Mouse (Mus musculus) urinary bladder, postnatal 36 days (tissue): ENCODE measurements around the gene Hjurp.
A peak's percentile ranks its signal among the peaks of the same experiment; 100 is the strongest.

ENCODE experiments used
- DNase-seq, 2 experiments: peaks; one replicate each; pipeline ENCODE4 v3.0.0; 2022; ENCODE audit warnings: low spot score in 2 of 2, mixed read lengths in 1 of 2

The Hjurp gene

DNA sequence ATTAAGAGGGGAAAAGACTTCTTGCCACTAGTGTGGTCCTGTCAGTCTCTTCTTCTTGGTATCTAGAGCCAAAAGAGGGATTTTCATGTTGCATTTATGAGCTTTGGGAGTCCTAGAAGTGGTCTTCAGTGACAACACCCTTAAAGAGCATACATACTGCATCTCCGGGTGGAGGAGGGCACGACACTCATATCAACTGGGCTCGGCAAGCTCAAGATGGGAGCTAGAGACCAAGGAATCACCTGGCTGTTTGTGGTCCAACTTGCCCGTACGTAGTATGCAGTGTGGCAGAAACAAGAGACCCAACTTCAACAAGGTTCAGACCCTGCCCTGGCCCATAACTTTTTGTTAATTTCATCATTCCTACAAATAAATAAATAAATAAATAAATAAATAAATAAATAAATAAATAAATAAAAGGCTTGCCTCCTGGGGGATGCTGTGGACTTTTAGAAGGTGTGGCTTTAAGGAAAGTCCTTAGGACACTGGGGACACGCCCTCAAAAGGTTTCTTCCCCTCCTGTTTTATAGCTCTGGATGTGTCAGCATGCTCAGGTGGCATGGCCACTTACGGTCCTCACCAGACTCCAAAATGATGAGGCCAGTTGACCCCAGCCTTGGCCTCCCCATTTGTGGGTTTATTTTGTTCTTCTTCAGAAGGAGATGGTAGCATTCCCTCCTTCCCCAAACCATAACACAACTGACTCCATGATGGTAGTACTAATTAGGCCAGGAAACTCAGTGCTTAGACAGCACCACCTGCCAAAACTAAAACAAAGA lies 20.2 kb upstream of the Hjurp start:
- no peak for DNase-seq

- no peak for DNase-seq
These were observed 18.9 kb upstream of the Hjurp start for GRCm38 (mm10) chr1:88296171-88296920.

- DNase-seq = no peak
These were observed 17.2 kb upstream of the Hjurp start for GRCm38 (mm10) chr1:88294650-88295049.

DNA sequence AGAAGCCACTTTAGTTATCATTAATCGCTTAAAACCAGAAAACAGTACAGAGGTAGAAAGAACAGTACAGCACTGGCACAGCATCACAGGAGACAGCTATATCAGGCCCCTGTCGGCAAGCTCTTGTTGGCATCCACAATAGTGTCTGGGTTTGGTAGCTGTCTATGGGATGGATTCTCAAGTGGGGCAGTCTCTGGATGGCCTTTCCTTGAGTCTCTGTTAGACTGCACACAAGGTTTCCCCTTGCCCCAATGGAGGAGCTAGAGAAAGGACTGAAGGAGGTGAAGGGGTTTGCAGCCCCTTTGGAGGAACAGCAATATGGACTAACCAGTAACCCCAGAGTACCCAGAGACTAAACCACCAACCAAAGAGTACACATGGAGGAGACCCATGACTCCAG lies 14.6 kb upstream of the Hjurp start:
- DNase-seq = no peak

DNA sequence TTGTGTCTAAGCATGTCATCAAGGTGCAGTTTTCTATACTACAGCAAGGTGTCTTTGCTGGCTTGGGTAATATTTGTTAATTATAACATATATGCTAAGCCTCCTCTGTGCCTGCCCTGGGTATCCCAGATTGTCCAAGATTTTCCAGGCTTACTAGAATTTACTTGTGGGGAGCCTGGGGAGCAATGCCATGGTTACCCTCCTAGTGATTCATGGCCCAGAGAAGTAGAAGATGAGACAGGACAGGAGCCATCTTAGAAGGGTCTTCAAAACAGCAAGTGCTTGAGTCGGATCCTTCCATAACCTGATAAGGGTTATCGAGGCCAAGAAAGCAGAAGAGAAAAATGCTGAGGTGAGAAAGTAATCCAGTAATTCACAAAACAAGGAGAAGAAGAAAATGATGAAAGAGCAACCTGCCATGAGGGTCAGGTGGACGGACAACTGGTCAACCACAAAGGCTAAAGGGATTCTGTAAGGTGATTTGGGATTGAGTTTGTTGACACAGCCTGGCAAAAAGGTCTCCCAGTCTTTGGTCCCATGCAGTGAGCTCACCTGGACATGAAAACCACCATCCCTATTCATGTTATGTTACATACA lies 14.1 kb upstream of the Hjurp start:
- no peak for DNase-seq

- DNase-seq = no peak
These were observed 13.1 kb upstream of the Hjurp start for GRCm38 (mm10) chr1:88290511-88290910.

DNA sequence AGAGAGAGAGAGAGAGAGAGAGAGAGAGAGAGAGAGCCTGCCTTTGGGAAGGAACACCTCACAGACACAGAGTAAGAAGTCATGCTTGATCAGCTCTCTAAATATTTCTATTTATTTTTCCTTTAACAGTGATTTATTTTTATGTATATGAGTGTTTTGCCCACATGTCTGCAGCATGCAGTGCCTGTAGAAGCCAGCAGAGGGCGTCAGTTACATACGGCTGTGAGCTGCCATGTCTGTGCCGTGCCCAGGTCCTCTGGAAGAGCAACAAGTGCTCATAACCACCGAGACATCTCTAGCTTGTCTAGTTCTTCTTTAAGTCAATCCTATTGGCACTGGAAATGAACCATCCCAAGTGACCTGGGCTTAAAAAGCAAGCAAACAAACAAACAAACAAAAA lies 12.5 kb upstream of the Hjurp start:
- no peak for DNase-seq

DNA sequence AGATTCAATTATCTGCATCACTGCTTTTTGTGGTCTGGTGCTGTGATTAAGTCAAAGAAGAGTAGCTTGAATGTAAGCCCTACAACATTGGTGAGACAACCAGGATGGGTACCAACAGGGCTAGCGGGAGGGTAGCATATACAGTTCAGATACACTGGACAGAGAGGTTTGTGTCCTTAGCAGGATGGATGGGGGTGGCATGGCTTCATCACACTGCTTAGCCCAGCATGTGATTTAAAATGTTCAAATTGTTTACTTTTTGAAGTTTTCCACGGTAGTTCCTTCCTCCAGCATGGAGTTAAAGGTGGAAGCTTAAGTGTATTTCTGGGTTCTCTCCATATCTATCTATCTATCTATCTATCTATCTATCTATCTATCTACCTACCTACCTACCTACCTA lies 11.7 kb upstream of the Hjurp start:
- DNase-seq = no peak

- no peak for DNase-seq
These were observed 11.3 kb upstream of the Hjurp start for GRCm38 (mm10) chr1:88288789-88289127.

DNA sequence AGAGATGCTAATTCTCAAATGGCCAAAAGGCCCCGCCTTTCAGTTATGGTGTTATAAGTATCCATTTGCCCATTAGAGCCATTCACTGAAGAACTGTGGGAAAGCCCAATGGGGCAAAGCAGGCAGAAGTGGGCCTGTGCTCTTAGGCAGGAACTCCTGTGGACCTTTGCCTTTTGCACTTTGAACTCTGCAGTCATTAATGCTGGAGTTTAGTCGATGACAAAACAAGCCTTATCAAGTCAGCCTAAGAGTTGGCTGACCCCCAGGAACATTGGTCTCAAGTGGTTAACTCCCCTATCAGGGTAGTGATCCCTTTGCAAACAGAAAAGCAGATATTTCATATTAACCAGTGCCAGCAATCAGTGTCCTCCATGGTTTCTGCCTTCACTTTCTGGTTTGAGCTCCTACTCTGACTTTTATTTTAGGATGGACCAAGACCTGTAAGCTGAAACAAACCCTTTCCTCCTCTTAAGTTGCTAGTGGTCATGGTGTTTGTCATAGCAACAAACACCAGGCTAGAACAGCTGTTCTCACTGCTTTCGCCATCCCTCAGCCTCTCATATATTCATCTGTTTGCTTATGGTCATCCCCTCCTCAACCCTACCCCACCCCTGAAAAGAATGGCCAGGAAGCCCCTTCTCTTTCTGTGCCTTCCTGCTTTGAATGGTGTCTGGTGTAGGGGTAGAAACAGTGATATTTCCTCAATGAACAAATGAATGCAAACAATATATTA lies 10.8 kb upstream of the Hjurp start:
- no peak for DNase-seq

DNA sequence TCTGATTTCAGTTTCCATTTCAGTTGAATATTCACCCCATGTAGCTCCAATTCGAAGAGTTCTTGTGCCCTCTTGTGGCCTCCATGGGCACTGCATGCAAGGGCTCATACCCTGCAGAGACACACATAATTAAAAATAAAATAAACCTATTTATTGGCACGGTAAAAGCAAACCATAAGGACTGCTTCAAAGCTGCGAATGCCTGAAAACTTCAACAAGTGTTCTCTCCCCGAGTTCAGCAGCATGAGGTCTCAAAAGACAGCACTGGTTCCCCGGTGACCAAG lies 10.2 kb upstream of the Hjurp start:
- peak; percentile 74 to 80 for DNase-seq

GRCm38 (mm10) chr1:88286887-88287696 lies 9.7 kb upstream of the Hjurp start:
- DNase-seq = no peak

- no peak for DNase-seq
These were observed 8.9 kb upstream of the Hjurp start for GRCm38 (mm10) chr1:88286136-88286845.

- DNase-seq = no peak
These were observed 8.2 kb upstream of the Hjurp start for GRCm38 (mm10) chr1:88285652-88286051.

DNA sequence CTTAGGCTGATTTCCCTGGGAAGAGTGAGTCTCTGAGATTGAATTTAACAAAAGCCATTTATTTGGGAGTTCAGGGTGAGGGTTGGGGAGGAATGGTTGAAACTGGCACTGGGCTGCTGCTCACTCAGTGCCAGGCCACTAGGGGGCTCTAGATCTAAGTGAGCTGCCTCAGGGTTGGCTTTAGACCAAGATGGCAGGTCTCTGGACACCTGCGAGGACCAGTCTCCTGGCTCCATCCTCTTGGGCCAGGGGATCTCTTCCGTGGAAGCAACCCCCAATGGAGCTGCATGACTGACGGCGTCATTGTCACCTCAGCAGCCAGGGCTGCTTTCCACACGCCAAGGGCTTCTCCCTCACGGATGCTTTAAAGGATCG lies 7.5 kb upstream of the Hjurp start:
- DNase-seq = no peak

- no peak for DNase-seq
These were observed 7.0 kb upstream of the Hjurp start for GRCm38 (mm10) chr1:88284228-88284945.

- no peak for DNase-seq
These were observed 6.2 kb upstream of the Hjurp start for GRCm38 (mm10) chr1:88283376-88284227.

GRCm38 (mm10) chr1:88282301-88282700 lies 4.9 kb upstream of the Hjurp start:
- DNase-seq = no peak

DNA sequence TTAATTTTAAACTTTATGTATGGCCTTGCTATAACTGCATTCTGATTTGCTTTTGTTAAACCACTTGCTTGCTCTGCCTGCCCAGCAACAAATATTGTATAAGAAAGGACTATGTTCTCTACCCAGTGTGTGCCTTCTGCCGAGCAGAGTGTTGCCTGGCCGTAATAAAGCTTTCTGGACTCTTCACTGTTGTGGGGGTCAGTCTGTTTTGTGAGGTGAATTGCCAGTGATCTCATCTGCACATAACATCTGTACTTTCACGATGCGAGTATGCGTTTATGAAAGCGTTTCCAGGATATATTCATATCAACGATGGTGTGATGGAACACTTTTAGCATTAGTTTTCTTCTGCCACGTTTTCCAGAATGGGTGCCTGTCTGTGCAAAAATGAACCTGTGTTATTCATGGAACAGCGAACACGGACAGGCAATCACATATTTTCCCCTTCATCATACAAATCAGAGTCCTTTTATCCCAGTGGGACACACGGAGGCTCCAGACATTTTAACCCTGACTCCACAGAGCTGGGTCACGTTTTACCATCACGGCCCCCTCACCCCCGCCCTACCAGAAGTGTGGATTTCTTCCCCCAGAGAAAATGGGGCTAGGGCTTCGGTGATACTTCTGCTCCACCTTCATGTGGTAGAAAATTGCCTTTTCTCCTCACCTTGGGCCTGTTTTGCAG lies 2.7 kb upstream of the Hjurp start:
- DNase-seq = no peak
